Mouse (Mus musculus): Measurements from ENCODE around the gene Dst. TPM values are rescaled to one million over a fixed set of nuclear protein-coding genes. Genes with fewer than 3 reads are reported as not detected.

Dst gene
- total and polyA plus RNA-seq, 2 experiments from 2014 or later: 21.7 to 106 TPM

DNA sequence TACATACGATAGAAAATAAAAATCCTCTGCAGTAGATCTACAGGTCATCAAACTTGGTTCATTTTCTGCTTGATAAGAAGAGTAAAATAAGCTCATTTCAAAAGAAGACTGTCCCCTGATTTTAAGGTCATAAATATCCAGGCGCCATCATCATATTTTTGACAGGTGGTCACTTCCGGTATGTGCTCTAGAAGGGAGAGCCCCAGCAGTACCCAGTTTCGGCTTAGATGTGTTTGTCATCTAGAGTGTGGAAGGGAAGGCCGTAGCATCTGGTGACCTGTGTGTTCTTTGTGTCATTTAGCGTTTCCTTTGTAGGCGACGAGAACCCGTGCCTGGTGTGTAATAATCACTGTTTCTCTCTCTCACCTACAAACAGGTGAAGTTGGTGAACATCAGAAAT, 209.0 kb downstream of the Dst start:
- H3K4me3 ChIP-seq (ENCODE audit: low read depth, low read length): no peak overlapping the region
- no peak overlapping the region for H3K9ac ChIP-seq (replicated peaks; ENCODE audit: low read depth, low read length)
- H3K36me3 ChIP-seq (replicated peaks; ENCODE audit: control insufficient read depth, insufficient read depth, low read length): peaks cover 19% of the 10 kb centered on the region
- H3K4me1 ChIP-seq (ENCODE audit: control insufficient read depth, insufficient read depth): peaks cover 13% of the 10 kb centered on the region; the same call in 1 of the 2 replicates
- H3K27me3 ChIP-seq (ENCODE audit: control insufficient read depth, insufficient read depth, low read length): no peaks in the 10 kb centered on the region
- no peak for DNase-seq (ENCODE audit: low spot score)
- ATAC-seq (ENCODE audit: insufficient read depth, low read depth): no peak
- H3K9me3 ChIP-seq (replicated peaks; ENCODE audit: control insufficient read depth, low read length): no peaks in the 10 kb centered on the region
- H3K4me2 ChIP-seq (ENCODE audit: low read depth, low read length): no peak overlapping the region
- no peak overlapping the region for H3K27ac ChIP-seq (ENCODE audit: low read depth)
- 78% methylated on average over 9 of the region's 9 CpGs for WGBS
- TF ChIP-seq CTCF (IDR thresholded peaks at IDR 0.05; ENCODE audit: low read depth) (no peak), EP300 (IDR thresholded peaks at IDR 0.05; ENCODE audit: low read depth) (no peak)

DNA sequence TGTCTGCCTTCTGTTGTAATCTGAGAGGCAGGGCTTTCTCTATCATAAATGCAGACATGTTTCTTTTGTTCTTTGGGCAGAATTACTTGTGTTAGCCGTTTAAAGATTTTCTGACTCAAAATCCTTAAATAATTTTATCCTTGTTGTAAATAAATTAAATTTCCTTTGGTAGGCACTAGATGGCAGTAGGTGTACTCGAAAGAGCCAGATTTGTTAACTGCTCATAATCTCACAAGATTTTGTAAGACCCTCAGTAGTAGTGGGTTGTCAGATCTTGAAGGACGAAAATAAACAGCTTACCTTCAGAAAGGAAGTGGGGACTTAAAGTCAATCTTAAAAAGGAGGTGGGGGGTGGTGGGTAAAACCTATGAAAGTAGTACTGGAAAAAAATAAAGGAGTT, 209.7 kb downstream of the Dst start:
- Histone ChIP-seq H3K4me3 (ENCODE audit: low read depth, low read length) (no peak overlapping the region), H3K36me3 (replicated peaks; ENCODE audit: control insufficient read depth, insufficient read depth, low read length) (peaks cover 19% of the 10 kb centered on the region), H3K9ac (replicated peaks; ENCODE audit: low read depth, low read length) (no peak overlapping the region), H3K4me1 (ENCODE audit: control insufficient read depth, insufficient read depth) (peaks cover 14% of the 10 kb centered on the region; the same call in 1 of the 2 replicates), H3K4me2 (ENCODE audit: low read depth, low read length) (no peak overlapping the region), H3K27me3 (ENCODE audit: control insufficient read depth, insufficient read depth, low read length) (no peaks in the 10 kb centered on the region), H3K9me3 (replicated peaks; ENCODE audit: control insufficient read depth, low read length) (no peaks in the 10 kb centered on the region), H3K27ac (ENCODE audit: low read depth) (no peak overlapping the region)
- ATAC-seq (ENCODE audit: insufficient read depth, low read depth) (no peak), DNase-seq (ENCODE audit: low spot score) (no peak)
- 24% methylated on average over 3 of the region's 3 CpGs for WGBS
- no peak for TF ChIP-seq EP300 (IDR thresholded peaks at IDR 0.05; ENCODE audit: low read depth)
- peak; percentile 50 for TF ChIP-seq CTCF (IDR thresholded peaks at IDR 0.05; ENCODE audit: low read depth)

DNA sequence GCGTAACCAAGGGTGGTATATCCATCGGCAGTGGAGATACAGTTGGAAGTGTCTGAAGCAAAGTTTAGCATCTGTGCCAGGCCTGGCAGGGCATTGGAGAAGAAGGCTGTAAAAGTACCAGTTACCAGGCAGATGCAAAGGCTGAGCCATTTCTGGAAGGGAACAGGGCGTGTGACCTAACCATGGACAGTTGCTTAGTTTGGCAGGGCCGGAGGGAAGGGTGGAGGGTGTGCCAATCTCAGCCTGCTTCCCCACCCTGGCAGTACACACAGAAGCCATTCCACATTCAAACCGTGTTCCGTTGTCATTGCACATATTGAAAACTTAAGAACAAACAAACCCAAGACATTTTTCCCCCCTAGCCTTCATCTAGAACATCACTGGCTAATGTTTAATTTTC, 212.0 kb downstream of the Dst start:
- H3K9me3 ChIP-seq (replicated peaks; ENCODE audit: control insufficient read depth, low read length): no peaks in the 10 kb centered on the region
- peaks cover 9% of the 10 kb centered on the region; the same call in 1 of the 2 replicates for H3K36me3 ChIP-seq (replicated peaks; ENCODE audit: control insufficient read depth, insufficient read depth, low read length)
- H3K4me1 ChIP-seq (ENCODE audit: control insufficient read depth, insufficient read depth): peaks cover 36% of the 10 kb centered on the region
- no peak for TF ChIP-seq CTCF (IDR thresholded peaks at IDR 0.05; ENCODE audit: low read depth)
- no peak for TF ChIP-seq EP300 (IDR thresholded peaks at IDR 0.05; ENCODE audit: low read depth)
- peak overlapping the region; percentile 92; the same call in 1 of the 2 replicates for H3K27ac ChIP-seq (ENCODE audit: low read depth)
- WGBS: 53% methylated on average over 6 of the region's 6 CpGs
- ATAC-seq (ENCODE audit: insufficient read depth, low read depth) (no peak), DNase-seq (ENCODE audit: low spot score) (no peak)
- H3K27me3 ChIP-seq (ENCODE audit: control insufficient read depth, insufficient read depth, low read length): no peaks in the 10 kb centered on the region
- no peak overlapping the region for H3K4me2 ChIP-seq (ENCODE audit: low read depth, low read length)
- H3K9ac ChIP-seq (replicated peaks; ENCODE audit: low read depth, low read length): no peak overlapping the region
- H3K4me3 ChIP-seq (ENCODE audit: low read depth, low read length): no peak overlapping the region

DNA sequence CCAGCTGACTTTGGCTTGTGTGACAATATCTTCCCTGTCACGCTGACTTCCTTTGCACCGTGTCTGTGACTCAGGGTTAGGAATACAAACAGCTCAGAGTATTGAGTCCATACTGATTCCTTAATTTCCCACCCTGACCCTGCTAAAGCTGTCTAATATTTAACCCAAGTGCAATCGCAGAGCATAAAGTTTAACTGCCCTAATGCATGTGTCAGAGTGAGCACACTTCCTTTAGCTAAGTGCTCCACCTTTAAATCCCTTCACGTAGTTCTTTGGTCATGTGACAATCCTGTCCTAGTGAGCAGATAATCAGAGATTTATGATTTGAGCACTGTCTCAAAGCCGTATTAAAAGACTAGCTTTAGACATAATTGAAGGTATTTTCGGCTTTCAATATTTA, 212.6 kb downstream of the Dst start:
- TF ChIP-seq CTCF (IDR thresholded peaks at IDR 0.05; ENCODE audit: low read depth) (no peak), EP300 (IDR thresholded peaks at IDR 0.05; ENCODE audit: low read depth) (no peak)
- no peaks in the 10 kb centered on the region for H3K9me3 ChIP-seq (replicated peaks; ENCODE audit: control insufficient read depth, low read length)
- no peak for DNase-seq (ENCODE audit: low spot score)
- no peak for ATAC-seq (ENCODE audit: insufficient read depth, low read depth)
- peak overlapping the region; percentile 92 for H3K27ac ChIP-seq (ENCODE audit: low read depth)
- 31% methylated on average over 6 of the region's 6 CpGs for WGBS
- peak overlapping the region; percentile 54; the same call in 1 of the 2 replicates for H3K9ac ChIP-seq (replicated peaks; ENCODE audit: low read depth, low read length)
- peaks cover 36% of the 10 kb centered on the region for H3K4me1 ChIP-seq (ENCODE audit: control insufficient read depth, insufficient read depth)
- H3K4me3 ChIP-seq (ENCODE audit: low read depth, low read length): peak overlapping the region; percentile 49
- peak overlapping the region; percentile 63 for H3K4me2 ChIP-seq (ENCODE audit: low read depth, low read length)
- H3K36me3 ChIP-seq (replicated peaks; ENCODE audit: control insufficient read depth, insufficient read depth, low read length): peaks cover 9% of the 10 kb centered on the region; the same call in 1 of the 2 replicates
- no peaks in the 10 kb centered on the region for H3K27me3 ChIP-seq (ENCODE audit: control insufficient read depth, insufficient read depth, low read length)

DNA sequence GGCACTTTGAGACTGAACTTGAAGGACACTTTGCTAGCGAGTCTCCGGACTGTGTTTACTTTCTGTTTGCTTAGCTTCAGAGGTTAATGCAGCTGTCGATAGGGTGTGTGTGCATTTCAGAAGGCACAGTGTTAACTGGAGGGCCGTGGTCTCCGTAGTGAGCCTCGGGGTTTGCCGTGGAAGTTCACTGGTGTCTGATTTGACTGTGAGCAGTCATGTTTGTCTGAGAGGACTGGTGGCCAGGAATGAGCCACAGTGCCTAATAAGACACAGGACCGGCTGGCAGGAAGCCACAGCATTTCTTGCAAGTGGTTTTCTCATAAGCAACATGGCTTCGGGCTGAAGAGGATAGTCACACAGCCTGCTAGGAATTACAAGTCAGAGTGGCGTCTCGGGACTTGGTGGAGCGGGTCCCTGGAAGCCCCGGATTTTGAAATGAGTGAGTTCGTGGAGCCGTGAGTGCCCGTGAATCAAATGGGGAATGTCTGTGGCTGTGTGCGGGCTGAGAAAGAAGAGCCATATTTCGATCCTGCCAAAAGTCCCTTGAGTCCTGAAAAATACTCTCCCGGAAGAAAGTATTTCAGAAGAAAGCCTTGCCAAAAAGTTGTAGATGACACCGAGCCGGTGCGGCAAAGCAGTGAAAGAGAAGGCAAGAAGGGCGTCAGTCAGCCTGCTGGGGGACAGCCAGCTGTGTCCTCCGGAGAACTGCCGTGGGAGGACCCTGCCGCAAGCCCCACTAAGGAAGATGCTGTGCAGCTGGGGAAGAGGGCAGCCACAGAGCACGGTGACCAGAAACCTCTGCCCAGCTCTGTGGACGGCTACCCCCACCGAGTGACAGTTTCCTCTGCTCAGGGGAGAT, 213.4 kb downstream of the Dst start:
- H3K27me3 ChIP-seq (ENCODE audit: control insufficient read depth, insufficient read depth, low read length): no peaks in the 10 kb centered on the region
- no peak for TF ChIP-seq EP300 (IDR thresholded peaks at IDR 0.05; ENCODE audit: low read depth)
- TF ChIP-seq CTCF (IDR thresholded peaks at IDR 0.05; ENCODE audit: low read depth): no peak
- peak overlapping the region; percentile 63 for H3K4me2 ChIP-seq (ENCODE audit: low read depth, low read length)
- peak; percentile 72 for DNase-seq (ENCODE audit: low spot score)
- peak overlapping the region; percentile 54 for H3K9ac ChIP-seq (replicated peaks; ENCODE audit: low read depth, low read length)
- WGBS: 26% methylated on average over 29 of the region's 29 CpGs
- peak overlapping the region; percentile 92 for H3K27ac ChIP-seq (ENCODE audit: low read depth)
- peaks cover 9% of the 10 kb centered on the region; the same call in 1 of the 2 replicates for H3K36me3 ChIP-seq (replicated peaks; ENCODE audit: control insufficient read depth, insufficient read depth, low read length)
- H3K4me3 ChIP-seq (ENCODE audit: low read depth, low read length): peak overlapping the region; percentile 49
- ATAC-seq (ENCODE audit: insufficient read depth, low read depth): peak; percentile 50
- H3K9me3 ChIP-seq (replicated peaks; ENCODE audit: control insufficient read depth, low read length): no peaks in the 10 kb centered on the region
- H3K4me1 ChIP-seq (ENCODE audit: control insufficient read depth, insufficient read depth): peaks cover 43% of the 10 kb centered on the region

Measured in heart, postnatal 0 days (tissue).